Mouse (Mus musculus) adrenal gland, postnatal 25 days (tissue): ENCODE data around the gene Pxmp2. TPM values are rescaled to one million over a fixed set of nuclear protein-coding genes. Genes with fewer than 3 reads are reported as not detected.

Experiments
- DNase-seq: peaks from one replicate; pipeline ENCODE4 v3.0.0; 2021; ENCODE audit warnings: mixed read lengths
- total RNA-seq: library from RNA; stranded (reverse); gene quantifications from 2 replicates; pipeline ENCODE4 v1.2.3, GENCODE M21; 2021

Gene Pxmp2
- total RNA-seq, 1 experiment from 2014 or later, result 9.4 TPM

- DNase-seq, result peak; percentile 93
Measured at GRCm38 (mm10) chr5:110230780-110231461, 55.1 kb downstream of the Pxmp2 start, which contains the start of gene Ankle2. TSS of gene Ankle2 (plus strand) at chr5:110231004.

DNA sequence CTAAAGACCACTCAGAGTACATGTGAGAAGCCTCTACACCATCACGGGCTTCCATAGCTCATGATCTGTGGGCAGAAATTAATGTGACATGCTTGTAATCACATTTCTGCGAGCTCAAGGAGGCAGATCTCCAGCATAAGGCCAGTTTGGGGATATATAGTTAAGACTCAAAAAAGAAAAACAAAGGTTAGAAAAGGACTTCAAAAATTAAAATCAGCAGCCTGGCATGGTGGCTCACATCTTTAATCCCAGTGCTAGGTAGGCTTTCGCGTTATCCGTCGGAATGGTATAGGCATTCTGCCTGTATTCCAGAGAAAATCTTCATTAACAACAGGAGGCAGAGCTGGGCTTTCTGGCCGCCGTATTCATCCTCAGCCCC is 55.6 kb downstream of the Pxmp2 start:
- no peak for DNase-seq

GRCm38 (mm10) chr5:110227336-110227883 is 58.6 kb downstream of the Pxmp2 start:
- no peak for DNase-seq

DNA sequence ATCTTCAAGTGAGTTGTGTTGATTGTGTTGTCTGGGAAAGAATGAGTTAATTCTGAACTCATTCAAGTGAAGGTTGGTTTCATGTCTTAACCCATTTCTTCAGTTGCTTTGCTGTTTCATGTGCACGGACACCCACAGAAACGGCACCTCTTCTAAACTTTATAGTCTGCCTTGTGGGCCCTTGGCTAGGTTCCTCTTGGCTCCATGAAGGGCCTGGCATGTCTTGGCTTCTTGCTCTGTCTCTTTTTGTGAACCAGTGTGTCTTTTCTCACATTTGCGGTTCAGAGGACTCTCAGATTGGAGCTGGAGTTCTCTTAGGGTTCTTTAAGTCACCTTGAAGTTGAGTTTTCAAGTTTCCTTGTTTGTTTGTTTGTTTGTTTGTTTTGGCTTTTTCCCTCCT is 60.9 kb downstream of the Pxmp2 start:
- DNase-seq, result no peak

Other genes with a start within 250 kb of the Pxmp2 start
- gene Gm17655, start 213.7 kb downstream of the Pxmp2 start, total RNA-seq, result 7.5 and 7.7 TPM in 2 replicates
- gene Gm35315, start 191.8 kb downstream of the Pxmp2 start, total RNA-seq, result 0.33 and 0.52 TPM in 2 replicates
- gene Plcxd1, start 186.2 kb downstream of the Pxmp2 start, total RNA-seq, result 0.15 and 0.29 TPM in 2 replicates
- 72.3 and 75.1 TPM in 2 replicates for gene Gtpbp6, start 178.0 kb downstream of the Pxmp2 start, total RNA-seq
- 5.7 and 7.1 TPM in 2 replicates for gene Zfp605, start 176.1 kb downstream of the Pxmp2 start, total RNA-seq
- gene Chfr, start 150.3 kb downstream of the Pxmp2 start, total RNA-seq, result 43.0 and 44.0 TPM in 2 replicates
- gene Golga3, start 109.5 kb downstream of the Pxmp2 start, total RNA-seq, result 33.8 and 40.1 TPM in 2 replicates
- gene Ankle2, start 55.2 kb downstream of the Pxmp2 start, total RNA-seq, result 38.7 and 52.6 TPM in 2 replicates
- 44.7 and 49.8 TPM in 2 replicates for gene Pgam5, start 16.3 kb downstream of the Pxmp2 start, total RNA-seq
- 6.2 and 8.0 TPM in 2 replicates for gene Pole, start 120 bp upstream of the Pxmp2 start, total RNA-seq
- 0.55 TPM in 1 of 2 replicates, not detected in the other for gene P2rx2, start 57.0 kb upstream of the Pxmp2 start, total RNA-seq
- gene Lrcol1, start 58.5 kb upstream of the Pxmp2 start, total RNA-seq, result not detected in 2 replicates
- 71.5 and 81.3 TPM in 2 replicates for gene Fbrsl1, start 162.3 kb upstream of the Pxmp2 start, total RNA-seq